Mouse (Mus musculus) Patski (cell line): ENCODE measurements around the gene Dok1. TPM values are rescaled to one million over a fixed set of nuclear protein-coding genes. Genes with fewer than 3 reads are reported as not detected.

Experiments
- ATAC-seq: fragments of 100-300 bp; one replicate; pipeline ENCODE4 v1.8.0; 2021
- CTCF ChIA-PET: fragments of 350-600 bp; sonication (Branson Sonifier 250); formaldehyde crosslinking; loops from one replicate; lab custom pipeline; 2022; ENCODE audit warnings: inconsistent platforms; lab: Charles Lee
- POLR2A ChIA-PET: fragments of 350-600 bp; sonication (Branson Sonifier 250); formaldehyde crosslinking; loops from one replicate; lab custom pipeline; 2022; ENCODE audit warnings: antibody characterized with exemption, inconsistent platforms; lab: Charles Lee
- DNase-seq: peaks from one replicate; pipeline ENCODE4 v3.0.0-alpha.2; 2011; ENCODE audit warnings: low read depth, low spot score
- H3K27me3 ChIP-seq: fragments of 371-371 bp; one replicate; pipeline ENCODE4 v1.5.1; 2021
- CTCF ChIP-seq: fragments of 100-300 bp; IDR thresholded peaks from one replicate; pipeline ENCODE4 v1.5.1; 2021
- in situ Hi-C: fragments of 300-500 bp; cut with MboI; formaldehyde crosslinking; loops from 3 replicates; pipeline ENCODE4 v1.11.1; 2018; ENCODE audit warnings: low pct_unique_long_range_greater_than_20kb, mixed read lengths
- polyA plus RNA-seq: library from polyadenylated mRNA; unstranded; gene quantifications from one replicate; pipeline ENCODE4 v1.2.3, GENCODE M21; 2021

The Dok1 gene
- polyA plus RNA-seq, 1 experiment from 2014 or later = 17.9 TPM

- DNase-seq = no peak
Observed at GRCm38 (mm10) chr6:83053136-83053960, 20.1 kb upstream of the Dok1 start.

DNA sequence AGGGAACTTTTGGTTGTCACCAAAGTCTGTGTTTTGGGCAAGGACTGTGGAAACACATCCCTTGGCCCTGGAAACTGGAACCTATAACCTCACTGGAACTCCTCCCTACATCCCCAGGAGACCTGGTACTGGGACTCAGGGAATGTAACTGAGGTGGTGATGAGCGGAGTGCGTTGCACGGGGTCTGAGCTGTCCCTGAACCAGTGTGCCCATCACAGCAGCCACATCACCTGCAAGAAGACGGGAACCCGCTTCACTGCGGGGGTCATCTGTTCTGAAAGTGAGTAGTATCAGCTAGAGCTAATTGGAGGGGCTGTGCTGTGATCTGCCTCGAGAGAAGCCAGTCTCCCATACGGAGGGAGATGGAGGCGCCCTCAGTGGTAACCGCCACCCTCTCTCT, 16.1 kb upstream of the Dok1 start:
- no peak for TF ChIP-seq CTCF
- ChIA-PET CTCF (interaction anchor here (2.7 kb wide), 1 partner anchor 53 kb away, joined by 11 read pairs; no protein-coding TSS in a partner anchor), POLR2A (no interaction called here)
- DNase-seq (no peak), ATAC-seq (no peak)
- H3K27me3 ChIP-seq = no peaks in the 10 kb centered on the region
- in situ Hi-C loops = no loop called here

More at GRCm38 (mm10) chr6:83053136-83053960, 20.1 kb upstream of the Dok1 start:
- ATAC-seq = peak; percentile 15
- in situ Hi-C loops = loop anchor here (5.0 kb wide), 1 partner anchor 56 kb away; no protein-coding TSS in a partner anchor
- TF ChIP-seq CTCF = no peak
- no peaks in the 10 kb centered on the region for H3K27me3 ChIP-seq
- ChIA-PET POLR2A (interaction anchor here (0.9 to 1.3 kb wide), 3 partner anchors 14 to 49 kb away, joined by 3 to 12 read pairs (median 4); partner anchors contain the start of gene Dok1), CTCF (interaction anchor here (1.0 to 3.2 kb wide), 4 partner anchors 13 to 57 kb away, joined by 3 to 22 read pairs (median 4); partner anchors contain the start of gene Dok1)

DNA sequence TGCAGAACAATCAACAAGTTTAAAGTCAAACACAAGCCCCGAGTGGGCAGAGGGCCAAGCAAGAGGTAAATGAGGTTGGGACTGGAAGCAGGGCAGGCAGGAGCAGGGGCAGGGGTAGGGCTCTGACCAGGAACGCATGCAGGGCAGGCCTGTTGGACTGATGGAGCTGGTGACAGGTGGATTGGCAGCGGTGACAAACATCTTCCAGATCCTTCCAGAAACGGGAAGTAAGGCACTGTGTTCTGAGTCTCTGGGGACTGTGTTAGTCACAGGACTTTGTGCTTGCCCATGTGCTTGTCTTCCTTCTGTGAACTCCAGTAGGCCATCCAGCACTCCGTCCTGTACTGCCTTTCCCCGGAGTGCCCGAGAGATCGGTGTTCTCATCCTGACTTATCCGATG, 11.5 kb upstream of the Dok1 start:
- H3K27me3 ChIP-seq = no peaks in the 10 kb centered on the region
- ChIA-PET CTCF (no interaction called here), POLR2A (no interaction called here)
- no peak for TF ChIP-seq CTCF
- ATAC-seq = no peak
- in situ Hi-C loops = no loop called here
- no peak for DNase-seq

DNA sequence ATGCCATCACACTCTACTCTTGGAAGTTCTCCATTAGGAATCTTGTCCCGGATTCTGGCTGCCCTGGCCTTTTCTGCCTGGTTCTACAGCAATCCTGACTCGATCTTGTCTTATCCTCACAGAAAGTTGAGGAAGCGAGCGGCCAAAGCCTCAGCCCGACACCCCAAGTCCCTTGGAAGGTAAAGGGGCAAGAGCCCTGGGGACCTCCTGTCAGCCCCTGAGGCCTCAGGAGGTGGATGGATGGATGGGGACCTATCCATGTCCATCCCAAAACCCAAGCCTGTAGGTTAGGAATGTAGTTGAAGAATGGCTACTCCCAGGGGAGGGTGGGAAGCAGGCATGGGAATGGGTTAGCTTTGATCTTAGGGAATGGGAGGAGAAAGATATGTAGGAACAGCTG, 10.7 kb upstream of the Dok1 start:
- ATAC-seq (no peak), DNase-seq (no peak)
- in situ Hi-C loops = no loop called here
- no peak for TF ChIP-seq CTCF
- CTCF ChIA-PET = no interaction called here
- H3K27me3 ChIP-seq = no peaks in the 10 kb centered on the region
- POLR2A ChIA-PET = no interaction called here

- H3K27me3 ChIP-seq = no peaks in the 10 kb centered on the region
- in situ Hi-C loops = no loop called here
- TF ChIP-seq CTCF = no peak
- DNase-seq (no peak), ATAC-seq (no peak)
- ChIA-PET POLR2A (no interaction called here), CTCF (no interaction called here)
Observed at GRCm38 (mm10) chr6:83043561-83043960, 10.3 kb upstream of the Dok1 start.

DNA sequence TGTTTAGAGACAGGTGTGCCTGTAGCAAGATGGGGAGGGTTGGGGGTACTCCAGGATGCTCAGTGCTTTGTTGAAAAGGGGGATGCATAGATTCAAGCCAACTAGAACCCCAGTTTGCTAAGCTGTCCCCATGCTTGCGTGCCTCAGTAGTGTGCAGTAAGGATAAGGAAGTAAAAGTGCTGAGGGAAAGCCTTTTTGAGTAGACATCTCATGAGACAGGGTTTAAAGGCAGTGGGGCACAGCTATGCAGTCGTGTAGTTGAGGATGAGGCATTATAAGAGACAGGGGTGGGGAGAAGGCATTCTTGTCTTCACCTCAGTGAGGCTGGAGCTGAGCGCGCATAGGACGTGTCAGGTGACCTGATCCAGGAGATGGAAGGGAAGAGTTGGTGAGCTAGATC, 7.3 kb upstream of the Dok1 start:
- ChIA-PET POLR2A (no interaction called here), CTCF (interaction anchor here (1.5 kb wide), 1 partner anchor 44 kb away, joined by 3 read pairs; no protein-coding TSS in a partner anchor)
- no peaks in the 10 kb centered on the region for H3K27me3 ChIP-seq
- in situ Hi-C loops = no loop called here
- no peak for DNase-seq
- no peak for TF ChIP-seq CTCF
- no peak for ATAC-seq

GRCm38 (mm10) chr6:83038496-83039012, 5.3 kb upstream of the Dok1 start:
- no peak for DNase-seq
- ATAC-seq = no peak
- ChIA-PET CTCF (no interaction called here), POLR2A (interaction anchor here (0.8 kb wide), 1 partner anchor 43 kb away, joined by 3 read pairs; no protein-coding TSS in a partner anchor)
- no peaks in the 10 kb centered on the region for H3K27me3 ChIP-seq
- in situ Hi-C loops = no loop called here
- no peak for TF ChIP-seq CTCF

DNA sequence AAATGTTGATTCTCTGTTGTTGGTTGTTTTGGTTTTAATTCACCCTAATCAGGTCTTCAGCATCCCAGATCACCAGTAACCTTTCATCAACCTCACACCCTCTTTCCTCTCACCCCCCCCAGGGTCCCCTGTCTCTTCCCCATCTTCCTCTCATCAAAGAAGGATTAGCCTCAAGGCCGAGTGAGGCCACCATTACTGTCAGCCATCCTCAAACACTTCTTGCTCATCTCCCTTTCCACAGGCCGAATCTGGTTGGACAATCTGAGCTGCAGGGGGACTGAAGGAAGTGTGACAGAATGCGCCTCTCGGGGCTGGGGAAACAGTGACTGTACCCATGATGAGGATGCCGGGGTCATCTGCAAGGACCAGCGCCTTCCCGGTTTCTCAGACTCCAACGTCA, 3.9 kb upstream of the Dok1 start:
- CTCF ChIA-PET = no interaction called here
- no peaks in the 10 kb centered on the region for H3K27me3 ChIP-seq
- DNase-seq = no peak
- no peak for TF ChIP-seq CTCF
- ATAC-seq = no peak
- in situ Hi-C loops = no loop called here
- POLR2A ChIA-PET = interaction anchor here (0.6 kb wide), 1 partner anchor 139 kb away, joined by 4 read pairs; no protein-coding TSS in a partner anchor

DNA sequence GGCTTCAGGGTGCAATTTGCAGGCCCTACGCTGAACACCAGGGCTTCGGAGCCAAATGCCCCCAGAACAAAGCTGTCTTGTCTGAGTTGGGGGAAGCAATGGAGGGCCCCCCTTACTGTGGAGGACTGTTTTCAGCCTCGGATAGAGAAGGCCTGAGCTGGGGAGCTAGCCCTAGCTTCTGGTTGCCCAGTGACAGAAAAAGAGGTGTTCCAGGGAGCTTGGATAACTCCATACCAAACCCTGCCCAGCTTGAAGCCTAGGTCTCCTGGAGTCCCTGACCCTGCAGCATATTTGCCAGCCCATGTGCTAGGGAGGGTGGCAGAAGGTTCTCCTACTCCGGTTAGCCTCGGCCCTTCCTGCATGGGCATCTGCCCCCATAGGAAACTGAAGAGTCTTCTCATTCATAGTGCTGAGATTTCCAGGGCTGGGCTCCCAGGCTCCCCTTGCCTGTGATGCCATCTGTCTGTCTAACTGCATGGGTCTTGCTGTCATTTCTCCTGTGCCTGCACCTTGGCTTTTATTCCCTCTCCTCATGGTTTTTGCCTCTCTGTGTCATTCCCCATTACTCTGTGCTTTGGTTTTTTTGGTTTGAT, 1.3 kb upstream of the Dok1 start:
- CTCF ChIA-PET = interaction anchor here (1.2 kb wide), 1 partner anchor 38 kb away, joined by 4 read pairs; no protein-coding TSS in a partner anchor
- in situ Hi-C loops = no loop called here
- DNase-seq (no peak), ATAC-seq (no peak)
- POLR2A ChIA-PET = no interaction called here
- H3K27me3 ChIP-seq = no peaks in the 10 kb centered on the region
- no peak for TF ChIP-seq CTCF

DNA sequence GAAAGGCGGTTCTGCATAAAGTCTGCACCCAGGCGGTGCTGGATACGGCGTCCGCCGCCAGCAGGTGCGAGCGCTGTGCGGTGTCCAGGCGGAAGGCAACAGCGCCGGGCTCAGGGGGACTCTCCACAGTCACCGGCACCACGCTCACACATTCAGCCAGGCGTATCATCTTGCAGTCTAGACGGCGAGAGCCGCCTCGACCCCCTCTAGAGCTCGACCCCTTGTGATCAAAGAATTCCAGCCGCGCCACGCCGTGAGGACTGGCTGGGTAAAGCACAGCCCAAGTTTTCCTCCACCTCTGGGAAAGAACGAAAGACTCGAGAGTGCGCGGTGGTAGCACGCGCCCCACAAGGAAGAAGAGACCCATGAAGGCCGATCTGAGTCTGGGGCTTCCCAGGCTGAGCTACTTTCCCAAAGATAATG, 491 bp downstream of the Dok1 start:
- H3K27me3 ChIP-seq = no peaks in the 10 kb centered on the region
- ChIA-PET CTCF (interaction anchor here (0.6 to 2.6 kb wide), 4 partner anchors 21 to 68 kb away, joined by 3 to 10 read pairs (median 4); partner anchors contain the start of genes Ccdc142 and Gm42688), POLR2A (interaction anchor here (0.6 to 1.4 kb wide), 4 partner anchors 20 to 195 kb away, joined by 3 to 12 read pairs (median 4); no protein-coding TSS in a partner anchor)
- in situ Hi-C loops = no loop called here
- TF ChIP-seq CTCF = no peak
- DNase-seq (no peak), ATAC-seq (peak; percentile 37)
